9 mouse cellular contexts compared by ENCODE assay signal in the genomic region with DNA sequence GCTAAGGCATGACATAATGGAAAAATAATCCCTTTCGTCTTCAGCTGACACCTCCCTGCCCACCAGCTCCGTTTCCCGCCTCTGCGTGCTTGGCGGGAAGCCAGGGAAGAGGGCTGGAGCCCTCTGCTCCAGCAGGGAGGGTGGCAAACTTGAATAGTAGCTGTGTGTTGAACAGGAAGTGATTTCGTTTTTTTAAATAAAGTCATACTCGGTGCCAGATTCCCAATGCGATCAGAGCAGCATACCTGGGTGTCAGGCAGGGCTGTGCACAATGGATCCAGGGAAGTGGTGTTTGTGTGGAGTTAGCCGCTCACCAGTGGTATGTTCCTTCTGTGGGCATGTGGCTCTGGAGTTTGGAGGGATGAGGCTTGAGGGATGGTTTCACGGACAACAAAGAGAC.
DNase-seq lines count a peak whose midpoint lies in the region; ATAC-seq lines count a peak whose summit lies in the region.
"Had no signal": no experiment of that assay in that cellular context is flagged by ENCODE, and none has a peak within 500 bp of the region (broad histone marks: within the 10 kb centered on the region; RNA-seq: fewer than 3 reads in every experiment).

No protein-coding gene starts in this region.

- no peak overlapping the region for H3K4me3 ChIP-seq in heart, embryonic 16.5 days (ENCODE audit: low read length)
- no peak overlapping the region for H3K4me3 ChIP-seq in neural tube, embryonic 11.5 days (ENCODE audit: low read depth, low read length)
- H3K4me3 ChIP-seq: midbrain, embryonic 12.5 days had no signal

- H3K4me1 ChIP-seq in heart, embryonic 16.5 days (ENCODE audit: control insufficient read depth, insufficient read depth, low read length), result peaks cover 5% of the 10 kb centered on the region
- no peaks in the 10 kb centered on the region for H3K4me1 ChIP-seq in neural tube, embryonic 11.5 days (ENCODE audit: control insufficient read depth, insufficient read depth, low read length)

- WGBS in heart, embryonic 16.5 days, result 25% methylated on average over 10 of the region's 10 CpGs
- WGBS in neural tube, embryonic 11.5 days, result 69% methylated on average over 10 of the region's 10 CpGs

- H3K27me3 ChIP-seq in heart, embryonic 16.5 days (ENCODE audit: control insufficient read depth, insufficient read depth, low read length), result no peaks in the 10 kb centered on the region
- H3K27me3 ChIP-seq in neural tube, embryonic 11.5 days (ENCODE audit: control insufficient read depth, insufficient read depth, low read length), result no peaks in the 10 kb centered on the region
- H3K27me3 ChIP-seq: midbrain, embryonic 12.5 days had no signal

- no peak overlapping the region for H3K9ac ChIP-seq in heart, embryonic 16.5 days (ENCODE audit: low read length)
- no peak overlapping the region for H3K9ac ChIP-seq in neural tube, embryonic 11.5 days (ENCODE audit: low read length)
- H3K9ac ChIP-seq: midbrain, embryonic 12.5 days had no signal

- H3K9me3 ChIP-seq in heart, embryonic 16.5 days (replicated peaks; ENCODE audit: control insufficient read depth, low read length), result no peaks in the 10 kb centered on the region
- no peaks in the 10 kb centered on the region for H3K9me3 ChIP-seq in neural tube, embryonic 11.5 days (ENCODE audit: control insufficient read depth, low read length)
- H3K9me3 ChIP-seq: midbrain, embryonic 12.5 days had no signal

- H3K27ac ChIP-seq in heart, embryonic 16.5 days (ENCODE audit: low read length), result no peak overlapping the region
- no peak overlapping the region for H3K27ac ChIP-seq in neural tube, embryonic 11.5 days (ENCODE audit: low read depth, low read length)
- H3K27ac ChIP-seq: midbrain, embryonic 12.5 days had no signal

- ATAC-seq in heart, embryonic 16.5 days (replicated peaks; ENCODE audit: extremely low read depth, insufficient read depth, low FRiP score), result peak; percentile 69
- ATAC-seq in neural tube, embryonic 11.5 days (ENCODE audit: insufficient read depth, low FRiP score, low TSS enrichment), result no peak
- ATAC-seq in granulocyte monocyte progenitor cell, adult 5-6 weeks (replicated peaks; ENCODE audit: poor library complexity, severe bottlenecking), result peak; percentile 60
- ATAC-seq: inflammation-experienced regulatory T-cells, adult 6 months had no signal

- H3K4me2 ChIP-seq in heart, embryonic 16.5 days (ENCODE audit: low read depth, low read length), result peak overlapping the region; percentile 24
- H3K4me2 ChIP-seq in neural tube, embryonic 11.5 days (ENCODE audit: low read depth), result no peak overlapping the region
- H3K4me2 ChIP-seq: midbrain, embryonic 12.5 days had no signal

- DNase-seq in heart, adult 8-10 months (ENCODE audit: low spot score), result no peak
- peak; percentile 25 for DNase-seq in neural tube, embryonic 11.5 days (ENCODE audit: low spot score)
- no peak for DNase-seq in neural tube, embryonic 10.5 days (ENCODE audit: extremely low spot score, low spot score)
- peak; percentile 48 for DNase-seq in right cerebral cortex, postnatal 4 days
- no peak for DNase-seq in spleen, adult 12 weeks (ENCODE audit: low spot score)

- H3K36me3 ChIP-seq in heart, embryonic 16.5 days (ENCODE audit: control insufficient read depth, insufficient read depth), result no peaks in the 10 kb centered on the region
- H3K36me3 ChIP-seq in neural tube, embryonic 11.5 days (ENCODE audit: control insufficient read depth, insufficient read depth, low read length), result no peaks in the 10 kb centered on the region
- H3K36me3 ChIP-seq: midbrain, embryonic 12.5 days had no signal

Comparison
In these comparisons a context has a peak if more than half of its experiments do, and no peak if none do; other contexts are left out.
1. DNase-seq: peak in neural tube, embryonic 11.5 days (single experiment) and right cerebral cortex, postnatal 4 days (single experiment); none in heart, adult 8-10 months (single experiment), neural tube, embryonic 10.5 days (single experiment) and spleen, adult 12 weeks (single experiment).